Mouse (Mus musculus): ENCODE results near the gene Alox12e.
"Not testable (repeated sequence)": the region's sequence is repeated elsewhere in the genome, so short reads cannot be mapped to it uniquely, and the experiment has no call there.

Gene Alox12e

DNA sequence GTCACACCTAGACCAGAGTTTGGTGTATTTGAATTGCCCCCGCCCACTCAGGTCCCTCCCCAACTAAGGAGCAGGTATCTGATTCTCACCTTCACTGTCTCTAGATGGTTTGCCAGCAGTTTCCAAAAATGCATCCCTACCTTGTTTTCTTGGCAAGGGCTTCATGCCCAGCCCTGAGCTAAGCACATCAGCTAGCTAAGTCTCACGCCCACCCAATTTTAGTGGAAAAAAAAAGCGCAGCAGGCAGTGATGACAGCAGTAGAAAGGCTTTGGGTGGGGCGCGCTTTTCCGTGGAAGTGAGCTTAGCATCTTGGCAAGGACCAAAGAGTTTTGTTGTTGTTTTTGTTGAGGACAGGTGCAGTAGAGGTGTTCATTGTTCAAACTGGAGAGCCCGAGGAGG, at the start of gene Alox12e:
TSS of gene Alox12e (minus strand) at position 101 of the 400 bp plus-strand sequence.
- no peak for DNase-seq

DNA sequence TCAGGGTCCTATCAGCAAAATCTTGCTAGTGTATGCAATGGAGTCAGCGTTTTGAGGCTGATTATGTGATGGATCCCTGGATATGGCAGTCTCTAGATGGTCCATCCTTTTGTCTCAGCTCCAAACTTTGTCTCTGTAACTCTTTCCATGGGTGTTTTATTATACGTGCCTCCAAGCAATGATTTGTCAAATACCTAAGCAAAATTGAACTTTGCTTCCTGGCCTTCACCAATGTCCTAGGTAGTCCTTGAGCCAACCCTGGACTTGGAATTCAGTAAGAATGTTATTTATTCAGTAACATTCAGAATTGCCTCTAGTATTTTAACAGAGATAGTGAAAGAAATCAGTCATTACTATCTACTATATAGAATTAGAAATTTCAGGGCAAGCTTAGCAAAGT, 46.2 kb upstream of the Alox12e start:
- DNase-seq, result not testable (repeated sequence)

DNA sequence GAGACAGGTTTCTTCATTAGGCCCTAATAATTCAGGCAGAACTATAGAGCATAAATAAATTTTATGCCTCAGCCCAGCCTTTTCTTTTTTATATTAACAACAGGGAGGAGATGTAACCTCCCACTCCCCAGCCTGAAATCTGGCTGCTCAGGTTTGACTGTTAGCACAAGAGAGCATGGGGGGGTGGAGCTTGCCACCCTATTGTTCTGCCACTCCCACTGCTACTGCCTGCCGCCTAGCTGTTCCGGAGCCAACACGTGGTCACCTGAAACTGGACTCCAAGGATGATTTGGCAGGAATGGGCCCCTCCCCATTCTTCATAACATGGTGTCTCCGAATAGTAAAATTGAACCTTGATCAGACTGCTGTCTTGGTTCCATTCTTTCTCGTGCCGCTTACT, 45.3 kb upstream of the Alox12e start:
- not testable (repeated sequence) for DNase-seq

DNA sequence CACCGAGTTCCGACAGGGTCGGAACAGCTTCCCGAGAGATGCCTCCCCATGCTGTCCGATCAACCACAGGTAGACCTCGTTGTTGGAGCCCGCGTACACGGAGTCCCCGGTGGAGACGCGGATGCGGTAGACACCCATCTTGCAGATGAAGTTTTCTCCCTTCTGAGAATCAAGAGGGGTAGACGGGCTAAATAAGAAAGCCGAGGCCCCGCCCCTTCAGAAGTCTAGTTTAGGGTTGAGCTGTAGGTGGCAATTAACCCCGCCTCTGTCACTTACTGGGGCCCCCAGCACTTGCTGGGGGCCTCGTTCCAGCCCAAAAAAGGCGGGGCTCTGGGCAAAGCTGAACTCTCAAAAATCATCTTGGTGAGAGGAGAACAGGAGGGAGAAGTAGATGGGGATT, 29.4 kb upstream of the Alox12e start, which contains the start of gene Alox15:
TSS of gene Alox15 (minus strand) at position 164 of the 400 bp plus-strand sequence.
- no peak for DNase-seq

GRCm38 (mm10) chr11:70348630-70349029, 26.2 kb upstream of the Alox12e start:
- DNase-seq, result no peak

- no peak for DNase-seq
Observed at GRCm38 (mm10) chr11:70347861-70348260, 25.4 kb upstream of the Alox12e start.

- DNase-seq, result no peak
Observed at GRCm38 (mm10) chr11:70345546-70345945, 23.1 kb upstream of the Alox12e start.

DNA sequence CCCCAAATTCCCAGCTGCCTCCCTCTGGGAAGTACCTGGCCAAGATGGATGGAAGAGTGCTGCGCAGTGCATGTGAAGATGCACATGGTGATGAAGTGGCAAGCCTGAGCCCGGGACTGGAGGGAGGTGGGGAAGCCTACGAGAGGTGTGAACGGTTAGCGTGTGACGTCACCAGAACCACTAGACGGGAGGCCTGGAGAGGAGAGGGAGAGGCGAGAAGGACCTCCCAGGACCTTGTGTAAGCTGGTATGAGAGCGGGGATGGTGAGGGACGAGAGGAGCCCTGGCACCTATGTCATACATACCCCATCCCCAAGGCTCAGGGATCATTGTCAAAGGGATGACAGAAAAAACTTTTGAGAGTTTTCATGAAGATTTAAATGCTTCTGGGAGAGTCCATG, 22.6 kb upstream of the Alox12e start:
- no peak for DNase-seq

DNA sequence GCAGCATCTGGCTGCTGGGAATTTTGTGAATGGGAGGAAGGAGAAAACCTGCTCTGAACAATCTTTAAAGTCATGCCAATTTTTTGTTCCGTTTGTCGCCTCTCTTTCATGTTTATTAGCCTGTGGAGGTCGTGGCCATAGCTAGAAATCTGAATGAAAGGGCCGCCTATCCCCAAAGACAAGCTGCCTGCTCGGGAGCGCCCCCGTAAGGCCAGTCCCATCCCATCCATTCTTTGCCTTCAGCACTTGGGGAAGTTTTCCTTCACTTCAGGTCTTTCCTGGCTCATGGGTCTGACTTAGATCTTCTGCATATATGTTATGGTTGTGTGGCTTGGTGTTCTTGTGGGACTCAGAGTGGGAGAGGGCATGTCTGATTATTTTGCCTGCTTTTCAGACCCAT, 17.1 kb upstream of the Alox12e start:
- no peak for DNase-seq

GRCm38 (mm10) chr11:70334477-70334876, 12.0 kb upstream of the Alox12e start:
- DNase-seq, result peak; percentile 83 to 89

DNA sequence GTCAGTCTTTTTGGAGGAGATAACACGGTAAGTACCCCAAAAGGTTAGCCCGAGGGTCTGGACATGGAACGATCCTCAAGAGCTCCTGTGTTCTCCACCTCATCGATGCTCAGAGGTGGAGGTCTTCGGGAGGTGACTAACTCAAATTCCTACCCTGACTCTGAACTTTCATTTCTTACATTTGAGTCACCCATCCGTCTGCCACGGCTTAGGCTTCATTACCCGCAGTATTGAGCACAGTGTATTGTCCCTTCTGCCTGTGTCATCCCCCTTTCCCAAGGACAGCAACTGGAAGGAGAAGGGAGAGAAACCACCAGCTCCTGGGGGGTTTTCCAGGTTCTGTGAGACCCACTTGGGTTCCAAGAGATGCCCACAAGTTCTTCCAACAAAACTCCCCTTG, 2.3 kb upstream of the Alox12e start:
- no peak for DNase-seq

- DNase-seq, result peak; percentile 28 to 74
Observed at GRCm38 (mm10) chr11:70321664-70322063, 764 bp downstream of the Alox12e start.

DNA sequence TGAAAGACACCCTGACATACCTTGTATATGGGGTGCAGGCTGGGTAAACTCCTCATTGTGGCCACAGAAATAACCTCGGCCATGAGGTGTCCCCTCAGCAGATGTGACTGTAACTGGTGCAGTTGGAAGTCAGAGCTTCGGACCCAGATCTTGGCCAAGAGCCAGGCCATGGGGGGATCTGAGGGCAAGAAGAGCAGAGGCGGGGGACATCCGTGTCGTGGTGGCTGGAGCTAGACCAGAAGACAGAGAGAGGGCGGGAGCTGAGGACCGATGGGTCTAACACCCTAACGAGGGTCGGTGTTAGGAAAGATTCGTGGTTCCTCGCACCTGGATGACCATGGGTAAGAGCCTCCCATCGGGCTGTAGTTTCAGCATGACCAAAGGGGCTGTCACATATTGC, 2.8 kb downstream of the Alox12e start:
- DNase-seq, result peak in 1 of 2 experiments; percentile 18

DNA sequence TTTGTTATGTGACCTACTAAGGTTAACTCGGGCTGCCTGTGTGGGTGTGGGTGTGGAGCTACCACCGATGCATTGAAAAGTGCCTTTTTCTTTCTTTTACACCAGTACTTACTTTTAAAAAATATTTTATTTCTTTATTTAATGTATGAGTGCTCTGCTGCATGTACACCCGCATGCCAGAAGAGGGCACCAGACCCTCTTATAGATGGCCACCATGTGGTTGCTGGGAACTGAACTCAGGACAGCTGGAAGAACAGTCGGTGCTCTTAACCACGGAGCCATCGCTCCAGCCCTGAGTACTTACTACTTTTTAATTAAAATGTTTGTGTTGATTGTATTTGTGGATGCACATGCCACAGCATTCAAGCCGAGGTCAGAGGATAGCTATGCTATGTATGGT, 8.6 kb downstream of the Alox12e start:
- peak; percentile 18 to 37 for DNase-seq

DNA sequence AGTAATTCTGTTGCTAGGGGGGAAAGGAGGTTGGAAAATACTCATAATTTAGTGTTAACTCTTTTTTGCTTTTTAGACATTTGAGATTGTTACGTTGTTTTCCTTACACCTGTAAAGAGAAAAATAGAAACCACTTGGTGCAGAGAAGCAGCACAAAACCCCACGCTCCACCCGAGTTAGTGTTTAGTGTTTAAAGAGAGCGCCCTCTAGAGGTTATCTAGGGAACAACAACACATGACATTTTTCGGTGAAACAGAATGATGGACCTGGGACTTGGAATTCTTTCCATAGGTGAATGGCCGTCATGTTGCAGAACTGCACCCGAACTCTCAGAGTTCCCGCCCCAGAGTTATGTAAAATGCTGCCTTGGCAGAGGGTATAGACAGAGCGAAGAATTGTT, 13.1 kb downstream of the Alox12e start:
- DNase-seq, result peak; percentile 78 to 82

- peak in 1 of 2 experiments; percentile 35 for DNase-seq
Observed at GRCm38 (mm10) chr11:70308296-70308695, 14.1 kb downstream of the Alox12e start.

- no peak for DNase-seq
Observed at GRCm38 (mm10) chr11:70306159-70306558, 16.3 kb downstream of the Alox12e start.

DNA sequence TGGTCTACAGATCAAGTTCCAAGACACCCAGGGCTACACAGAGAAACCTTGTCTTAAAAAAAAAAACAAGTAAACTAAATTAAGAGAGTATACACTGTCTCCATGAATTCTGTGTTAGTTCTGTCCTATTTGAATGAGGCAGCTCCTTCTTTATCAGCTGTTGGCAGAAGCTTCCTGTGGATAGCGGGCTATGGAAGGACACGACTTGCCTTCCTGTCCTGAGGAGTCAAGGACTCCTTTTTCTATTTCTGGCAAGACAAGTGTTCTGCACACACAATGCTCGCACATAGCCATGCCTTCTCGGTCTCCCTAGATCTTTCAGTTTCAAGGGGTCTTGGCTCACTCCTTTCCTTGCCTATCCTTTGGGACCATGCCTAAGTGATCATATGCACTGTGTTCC, 20.1 kb downstream of the Alox12e start:
- DNase-seq, result no peak

DNA sequence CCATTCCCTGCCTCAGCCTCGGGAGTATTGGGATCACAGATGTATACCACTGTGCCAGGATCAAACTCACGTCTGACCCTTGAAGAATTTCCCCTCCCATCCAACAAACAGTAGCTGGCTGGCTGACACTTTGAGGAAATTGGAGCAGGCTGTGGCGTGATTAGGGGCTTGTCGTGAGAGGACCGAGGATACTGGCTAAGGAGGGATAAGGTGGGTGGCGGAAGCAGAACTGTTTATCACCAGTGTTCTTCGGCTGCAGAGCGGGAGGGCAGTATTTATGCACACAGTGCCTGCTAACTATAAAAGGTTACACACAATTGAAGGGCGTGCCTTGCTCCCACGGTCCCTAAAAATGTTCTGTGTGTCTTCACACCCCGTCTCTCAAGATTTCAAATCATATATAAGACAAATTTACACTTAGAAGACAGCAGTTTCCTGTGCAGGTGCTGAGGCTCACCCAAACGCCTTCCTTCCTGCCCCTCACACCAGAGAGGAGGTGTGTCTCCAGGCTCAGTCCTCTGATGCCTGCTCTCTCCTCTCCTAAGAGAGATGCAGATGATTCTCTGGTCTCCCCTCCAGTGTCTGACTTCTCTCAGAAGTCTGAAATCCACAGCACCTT, 24.5 kb downstream of the Alox12e start:
- no peak for DNase-seq

DNA sequence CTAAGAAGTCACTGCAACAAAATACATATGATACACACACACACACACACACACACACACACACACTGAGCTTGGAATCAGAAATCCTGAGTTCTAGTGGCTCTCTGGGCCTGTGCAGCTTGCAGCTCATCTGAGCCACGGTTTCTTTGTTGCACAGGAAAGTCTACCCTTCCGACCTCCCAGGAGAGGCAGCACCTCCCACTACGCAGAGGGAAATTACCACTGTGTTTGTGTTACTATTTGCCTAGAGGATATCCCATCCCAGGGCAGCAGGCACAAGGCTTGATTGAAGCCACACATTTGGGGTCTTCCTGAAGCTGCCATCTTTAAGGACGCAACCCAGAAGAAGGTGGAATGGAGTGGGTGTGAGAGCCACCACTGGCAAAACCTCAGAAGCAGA, 25.0 kb downstream of the Alox12e start:
- no peak for DNase-seq

- DNase-seq, result peak; percentile 60 to 61
Observed at GRCm38 (mm10) chr11:70293881-70294280, 28.5 kb downstream of the Alox12e start.

DNA sequence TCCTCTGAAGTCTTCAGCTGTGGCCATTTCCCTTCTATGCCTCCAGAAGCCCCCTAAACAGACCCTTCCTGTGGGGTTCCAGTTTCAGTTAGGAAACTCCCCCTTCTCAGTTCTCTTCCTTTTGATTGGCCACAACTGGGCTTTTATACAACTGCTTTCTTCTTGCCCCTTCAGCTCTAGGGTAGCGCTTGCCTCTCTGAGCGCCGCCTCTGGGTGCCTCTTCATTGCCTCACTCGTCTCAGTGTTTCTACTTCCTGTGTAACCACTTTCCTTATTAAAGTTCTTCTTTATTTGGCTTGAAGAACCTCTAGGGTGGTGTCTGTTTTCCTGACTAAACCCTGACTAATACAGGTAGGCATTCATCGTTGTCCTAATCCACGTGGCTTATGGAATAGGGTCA, 31.2 kb downstream of the Alox12e start:
- no peak for DNase-seq

DNA sequence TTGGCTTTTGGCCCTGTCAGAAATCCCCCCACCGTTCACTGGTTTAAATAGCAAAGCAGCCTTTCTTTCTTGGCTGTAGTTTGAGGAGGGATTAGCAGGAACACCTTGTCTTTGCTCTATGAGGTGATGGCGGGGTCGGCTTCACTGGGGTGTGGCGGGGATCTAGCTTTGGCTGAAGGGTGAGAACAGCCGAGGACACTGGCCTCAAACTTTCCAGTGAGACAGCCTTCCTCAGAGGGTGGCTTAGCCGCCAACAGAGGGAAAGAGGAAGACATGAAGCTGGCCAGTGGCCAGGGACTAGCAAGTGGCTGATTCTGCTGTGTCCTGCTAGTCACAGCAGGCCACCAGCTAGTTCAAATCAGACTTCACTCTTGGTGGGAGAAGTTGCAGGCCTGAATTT, 33.2 kb downstream of the Alox12e start:
- peak; percentile 35 to 45 for DNase-seq

- no peak for DNase-seq
Observed at GRCm38 (mm10) chr11:70288102-70288501, 34.3 kb downstream of the Alox12e start.

- DNase-seq, result no peak
Observed at GRCm38 (mm10) chr11:70285686-70286085, 36.7 kb downstream of the Alox12e start.

Data from cerebellum, postnatal 14 days (tissue).